Mouse (Mus musculus) neural tube, embryonic 14.5 days (tissue): ENCODE results near the gene Tff1. TPM values are rescaled to one million over a fixed set of nuclear protein-coding genes. Genes with fewer than 3 reads are reported as not detected.

ENCODE experiments used
- ATAC-seq: fragments of 200-750 bp; cut with Nextera tagmentation; 2 replicates; pipeline ENCODE4 v1.8.0; 2017; ENCODE audit warnings: low read depth, mild to moderate bottlenecking, moderate TSS enrichment, moderate library complexity
- H3K27ac ChIP-seq: fragments of 300-500 bp; sonication (generic); 2 replicates; pipeline ENCODE4 v1.5.1; 2014; ENCODE audit warnings: low read depth, mild to moderate bottlenecking, control low read depth, low read length, moderate library complexity, mixed read lengths
- H3K27me3 ChIP-seq: fragments of 300-500 bp; sonication (generic); 2 replicates; pipeline ENCODE4 v1.6.1; 2014; ENCODE audit warnings: low read length; ENCODE audit not compliant: control insufficient read depth, insufficient read depth
- H3K36me3 ChIP-seq: fragments of 300-500 bp; sonication (generic); 2 replicates; pipeline ENCODE4 v1.6.1; 2014; ENCODE audit warnings: low read length, mixed read lengths; ENCODE audit not compliant: control insufficient read depth, insufficient read depth
- H3K4me1 ChIP-seq: fragments of 300-500 bp; sonication (generic); 2 replicates; pipeline ENCODE4 v1.6.1; 2014; ENCODE audit warnings: low read length; ENCODE audit not compliant: control insufficient read depth, insufficient read depth
- H3K4me2 ChIP-seq: fragments of 300-500 bp; sonication (generic); 2 replicates; pipeline ENCODE4 v1.6.1; 2014; ENCODE audit warnings: mild to moderate bottlenecking, low read depth, low read length, control low read depth
- H3K4me3 ChIP-seq: fragments of 300-500 bp; sonication (generic); 2 replicates; pipeline ENCODE4 v1.5.1; 2014; ENCODE audit warnings: low read depth, low read length, control low read depth, mixed read lengths
- H3K9ac ChIP-seq: fragments of 300-500 bp; sonication (generic); replicated peaks from 2 replicates; pipeline ENCODE4 v1.6.1; 2014; ENCODE audit warnings: low read depth, mild to moderate bottlenecking, control low read depth, low read length, mixed read lengths
- H3K9me3 ChIP-seq: fragments of 300-500 bp; sonication (generic); 2 replicates; pipeline ENCODE4 v1.6.1; 2016; ENCODE audit warnings: low read length; ENCODE audit not compliant: control insufficient read depth
- WGBS: fragments of 180-500 bp; shearing (Covaris S2); extraction: QIAGEN DNeasy Blood & Tissue Kit; methylation state at CpG from one replicate; pipeline ENCODE4 v1.1.7; 2014; 5-methylcytosine and 5-hydroxymethylcytosine counted together
- polyA plus RNA-seq: library from polyadenylated mRNA; unstranded; fragments of >200 nt; fragmentation: Nextera tagmentation; extraction: Ambion mirVana; gene quantifications from 2 replicates; pipeline ENCODE4 v1.2.1, GENCODE M21; 2014

Tff1 gene
- polyA plus RNA-seq, 1 experiment from 2014 or later: not detected

GRCm38 (mm10) chr17:31142116-31142515 lies 23.0 kb downstream of the Tff1 start:
- ATAC-seq: no peak
- Histone ChIP-seq H3K4me3 (no peak overlapping the region), H3K27ac (no peak overlapping the region), H3K4me1 (no peaks in the 10 kb centered on the region), H3K9me3 (no peaks in the 10 kb centered on the region), H3K36me3 (no peaks in the 10 kb centered on the region), H3K9ac (no peak overlapping the region), H3K4me2 (no peak overlapping the region), H3K27me3 (no peaks in the 10 kb centered on the region)
- WGBS: 93% methylated on average over 7 of the region's 7 CpGs

GRCm38 (mm10) chr17:31138398-31138797 lies 26.7 kb downstream of the Tff1 start:
- no peak overlapping the region for H3K27ac ChIP-seq
- no peak overlapping the region for H3K9ac ChIP-seq
- 17% methylated on average over 5 of the region's 5 CpGs for WGBS
- H3K27me3 ChIP-seq: no peaks in the 10 kb centered on the region
- no peak overlapping the region for H3K4me3 ChIP-seq
- no peak for ATAC-seq
- H3K9me3 ChIP-seq: no peaks in the 10 kb centered on the region
- H3K4me1 ChIP-seq: no peaks in the 10 kb centered on the region
- no peaks in the 10 kb centered on the region for H3K36me3 ChIP-seq
- H3K4me2 ChIP-seq: no peak overlapping the region

- H3K27me3 ChIP-seq: no peaks in the 10 kb centered on the region
- no peak overlapping the region for H3K9ac ChIP-seq
- no peak for ATAC-seq
- no peak overlapping the region for H3K4me3 ChIP-seq
- H3K9me3 ChIP-seq: no peaks in the 10 kb centered on the region
- H3K4me2 ChIP-seq: no peak overlapping the region
- no peak overlapping the region for H3K27ac ChIP-seq
- no peaks in the 10 kb centered on the region for H3K4me1 ChIP-seq
- 92% methylated on average over 1 of the region's 1 CpGs for WGBS
- H3K36me3 ChIP-seq: no peaks in the 10 kb centered on the region
These were observed 28.3 kb downstream of the Tff1 start for GRCm38 (mm10) chr17:31136821-31137220.

- H3K4me3 ChIP-seq: no peak overlapping the region
- no peak overlapping the region for H3K4me2 ChIP-seq
- no peaks in the 10 kb centered on the region for H3K9me3 ChIP-seq
- H3K4me1 ChIP-seq: no peaks in the 10 kb centered on the region
- no peaks in the 10 kb centered on the region for H3K36me3 ChIP-seq
- H3K9ac ChIP-seq: no peak overlapping the region
- no peak overlapping the region for H3K27ac ChIP-seq
- WGBS: 55% methylated on average over 3 of the region's 3 CpGs
- ATAC-seq: no peak
- H3K27me3 ChIP-seq: no peaks in the 10 kb centered on the region
These were observed 28.8 kb downstream of the Tff1 start for GRCm38 (mm10) chr17:31136291-31136690.

GRCm38 (mm10) chr17:31134913-31135312 lies 30.2 kb downstream of the Tff1 start:
- ATAC-seq: no peak
- H3K4me2 ChIP-seq: no peak overlapping the region
- H3K27me3 ChIP-seq: no peaks in the 10 kb centered on the region
- H3K9me3 ChIP-seq: no peaks in the 10 kb centered on the region
- H3K36me3 ChIP-seq: no peaks in the 10 kb centered on the region
- WGBS: 77% methylated on average over 6 of the region's 6 CpGs
- no peak overlapping the region for H3K9ac ChIP-seq
- no peak overlapping the region for H3K4me3 ChIP-seq
- H3K4me1 ChIP-seq: no peaks in the 10 kb centered on the region
- H3K27ac ChIP-seq: no peak overlapping the region

GRCm38 (mm10) chr17:31133776-31134175 lies 31.3 kb downstream of the Tff1 start:
- WGBS: 82% methylated on average over 15 of the region's 15 CpGs
- H3K4me3 ChIP-seq: no peak overlapping the region
- no peak overlapping the region for H3K4me2 ChIP-seq
- no peak for ATAC-seq
- no peak overlapping the region for H3K27ac ChIP-seq
- no peaks in the 10 kb centered on the region for H3K4me1 ChIP-seq
- H3K9ac ChIP-seq: no peak overlapping the region
- H3K36me3 ChIP-seq: no peaks in the 10 kb centered on the region
- H3K27me3 ChIP-seq: no peaks in the 10 kb centered on the region
- no peaks in the 10 kb centered on the region for H3K9me3 ChIP-seq

- H3K4me2 ChIP-seq: no peak overlapping the region
- WGBS: 87% methylated on average over 10 of the region's 10 CpGs
- ATAC-seq: no peak
- no peaks in the 10 kb centered on the region for H3K36me3 ChIP-seq
- H3K4me3 ChIP-seq: no peak overlapping the region
- H3K27ac ChIP-seq: no peak overlapping the region
- H3K9ac ChIP-seq: no peak overlapping the region
- H3K9me3 ChIP-seq: no peaks in the 10 kb centered on the region
- no peaks in the 10 kb centered on the region for H3K4me1 ChIP-seq
- no peaks in the 10 kb centered on the region for H3K27me3 ChIP-seq
These were observed 33.7 kb downstream of the Tff1 start for GRCm38 (mm10) chr17:31131269-31131821.

GRCm38 (mm10) chr17:31129452-31129851 lies 35.6 kb downstream of the Tff1 start, which contains the start of gene Tff3:
TSS of gene Tff3 (minus strand) at chr17:31129646.
- Histone ChIP-seq H3K27me3 (no peaks in the 10 kb centered on the region), H3K36me3 (no peaks in the 10 kb centered on the region), H3K4me2 (no peak within 1 kb of the TSS), H3K9me3 (no peaks in the 10 kb centered on the region), H3K4me1 (no peaks in the 10 kb centered on the region), H3K4me3 (no peak within 1 kb of the TSS), H3K9ac (no peak within 1 kb of the TSS), H3K27ac (no peak within 1 kb of the TSS)
- no peak for ATAC-seq
- 23% methylated on average over 2 of the region's 2 CpGs for WGBS

- H3K4me2 ChIP-seq: no peak overlapping the region
- ATAC-seq: no peak
- no peaks in the 10 kb centered on the region for H3K36me3 ChIP-seq
- H3K27me3 ChIP-seq: no peaks in the 10 kb centered on the region
- H3K9ac ChIP-seq: no peak overlapping the region
- no peaks in the 10 kb centered on the region for H3K4me1 ChIP-seq
- H3K9me3 ChIP-seq: no peaks in the 10 kb centered on the region
- H3K4me3 ChIP-seq: no peak overlapping the region
- WGBS: 86% methylated on average over 9 of the region's 9 CpGs
- no peak overlapping the region for H3K27ac ChIP-seq
These were observed 36.3 kb downstream of the Tff1 start for GRCm38 (mm10) chr17:31128708-31129318.
